Mouse (Mus musculus) mesoderm, embryonic 11.5 days (tissue): ENCODE data around the gene Dao.

ENCODE experiments used
- DNase-seq: peaks from one replicate; pipeline ENCODE4 v3.0.0-alpha.2; 2012; ENCODE audit warnings: low read depth, low spot score

Gene Dao

GRCm38 (mm10) chr5:114027217-114027944, 23.9 kb downstream of the Dao start:
- DNase-seq, result no peak

GRCm38 (mm10) chr5:114028111-114028510, 24.6 kb downstream of the Dao start:
- DNase-seq, result no peak

- DNase-seq, result no peak
These were observed 27.1 kb downstream of the Dao start for GRCm38 (mm10) chr5:114030652-114031051.

- DNase-seq, result no peak
These were observed 28.8 kb downstream of the Dao start for GRCm38 (mm10) chr5:114032161-114032763.

- no peak for DNase-seq
These were observed 30.9 kb downstream of the Dao start for GRCm38 (mm10) chr5:114034393-114034792.

- DNase-seq, result no peak
These were observed 31.6 kb downstream of the Dao start for GRCm38 (mm10) chr5:114035111-114035510.

GRCm38 (mm10) chr5:114040508-114040907, 37.0 kb downstream of the Dao start:
- DNase-seq, result no peak

GRCm38 (mm10) chr5:114040911-114041310, 37.4 kb downstream of the Dao start:
- DNase-seq, result no peak

- DNase-seq, result peak; percentile 48
These were observed 37.9 kb downstream of the Dao start for GRCm38 (mm10) chr5:114041327-114041930.

GRCm38 (mm10) chr5:114043800-114044199, 40.3 kb downstream of the Dao start:
- no peak for DNase-seq

- no peak for DNase-seq
These were observed 41.6 kb downstream of the Dao start for GRCm38 (mm10) chr5:114045134-114045533.

- DNase-seq, result no peak
These were observed 42.6 kb downstream of the Dao start for GRCm38 (mm10) chr5:114046151-114046550.

GRCm38 (mm10) chr5:114046604-114047003, 43.1 kb downstream of the Dao start:
- no peak for DNase-seq

- no peak for DNase-seq
These were observed 43.7 kb downstream of the Dao start for GRCm38 (mm10) chr5:114047182-114047581.

- no peak for DNase-seq
These were observed 45.3 kb downstream of the Dao start for GRCm38 (mm10) chr5:114048731-114049308.

- DNase-seq, result peak; percentile 79
These were observed 48.8 kb downstream of the Dao start for GRCm38 (mm10) chr5:114052246-114052761.

- no peak for DNase-seq
These were observed 53.7 kb downstream of the Dao start for GRCm38 (mm10) chr5:114057129-114057731.

- no peak for DNase-seq
These were observed 58.2 kb downstream of the Dao start for GRCm38 (mm10) chr5:114061675-114062074.

- DNase-seq, result no peak
These were observed 60.5 kb downstream of the Dao start for GRCm38 (mm10) chr5:114063958-114064357.

- no peak for DNase-seq
These were observed 61.7 kb downstream of the Dao start, which contains the start of gene Usp30 for GRCm38 (mm10) chr5:114065161-114065560. Gene Usp30 (plus strand): TSS chr5:114065461.

- no peak for DNase-seq
These were observed 63.1 kb downstream of the Dao start for GRCm38 (mm10) chr5:114066601-114067000.

GRCm38 (mm10) chr5:114067543-114067942, 64.0 kb downstream of the Dao start:
- DNase-seq, result no peak
